Mouse (Mus musculus): ENCODE results near the gene Shc2. TPM values are rescaled to one million over a fixed set of nuclear protein-coding genes. Genes with fewer than 3 reads are reported as not detected.

Shc2 gene
- polyA plus RNA-seq, 1 experiment from 2014 or later = 1.1 TPM

DNA sequence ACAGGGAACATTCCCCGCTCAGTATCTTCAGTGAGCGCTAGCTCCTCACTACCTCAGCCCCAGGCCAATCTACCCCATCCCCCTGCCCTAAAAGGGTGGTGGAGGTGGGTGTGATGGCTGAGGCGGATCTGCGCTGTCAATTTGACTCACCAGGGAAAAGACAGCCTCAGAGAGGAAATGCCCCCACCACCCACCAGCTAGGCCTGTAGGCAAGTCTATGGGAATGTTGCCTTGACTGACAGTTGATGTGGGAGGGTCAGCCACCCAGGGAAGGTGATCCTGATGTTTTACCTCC lies 39.8 kb downstream of the Shc2 start:
- Histone ChIP-seq H3K27me3 (replicated peaks; ENCODE audit: insufficient read depth, low read length) (no peaks in the 10 kb centered on the region), H3K27ac (ENCODE audit: low read length) (no peak overlapping the region), H3K9ac (replicated peaks; ENCODE audit: low read depth) (no peak overlapping the region), H3K4me1 (ENCODE audit: insufficient read depth, low read depth, low read length) (no peaks in the 10 kb centered on the region), H3K4me2 (replicated peaks; ENCODE audit: low read depth, low read length) (no peak overlapping the region), H3K9me3 (ENCODE audit: low read length) (no peaks in the 10 kb centered on the region), H3K36me3 (ENCODE audit: insufficient read depth, low read length) (no peaks in the 10 kb centered on the region), H3K4me3 (ENCODE audit: low read depth, low read length) (no peak overlapping the region)
- 78% methylated on average over 4 of the region's 4 CpGs for WGBS
- no peak for TF ChIP-seq EP300 (IDR thresholded peaks at IDR 0.05)
- TF ChIP-seq CTCF (IDR thresholded peaks at IDR 0.05) = no peak
- no peak for ATAC-seq
- no peak for DNase-seq (ENCODE audit: low spot score)

DNA sequence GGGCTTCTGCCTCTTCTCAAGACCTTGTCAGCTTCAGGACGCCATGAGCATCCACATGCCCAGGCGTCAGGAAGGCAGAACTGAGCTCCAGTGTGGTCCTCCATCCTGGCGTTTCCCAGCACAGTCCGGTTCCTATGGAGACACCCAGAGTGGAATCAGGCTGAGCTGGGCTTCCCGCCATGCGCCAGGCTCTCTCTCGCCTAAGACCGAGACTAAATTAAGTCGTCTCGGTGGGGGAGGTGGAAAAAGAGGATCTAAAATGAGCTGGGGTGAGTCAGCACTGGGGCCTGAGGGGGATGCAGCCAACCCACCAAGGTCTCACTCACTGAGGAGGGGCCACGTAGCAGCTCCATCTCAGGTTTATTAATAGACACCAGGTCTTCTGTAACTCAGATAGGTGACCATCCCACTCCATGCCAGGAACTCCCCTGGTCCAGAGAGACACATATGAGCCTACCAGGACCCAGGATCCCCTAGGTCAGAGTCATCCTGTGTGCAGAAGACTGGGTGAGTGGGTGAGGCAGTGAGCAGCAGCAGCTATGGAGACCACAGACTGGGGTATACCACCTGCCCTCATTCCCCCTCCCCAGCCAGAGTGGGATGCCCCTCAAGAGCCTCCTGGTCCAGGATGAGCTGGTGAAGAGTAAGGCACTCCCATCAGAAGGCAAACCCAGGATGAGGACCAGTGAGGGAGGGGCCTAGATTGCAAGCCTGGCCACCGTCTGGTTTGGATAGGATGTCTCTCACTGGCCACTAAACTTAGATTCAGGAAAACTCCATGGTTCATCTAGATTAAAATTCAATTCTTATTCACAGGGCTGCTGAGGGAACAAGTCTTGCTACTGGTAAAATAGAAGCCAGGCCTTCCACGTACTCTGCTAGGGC lies 40.4 kb downstream of the Shc2 start:
- H3K27ac ChIP-seq (ENCODE audit: low read length) = no peak overlapping the region
- H3K36me3 ChIP-seq (ENCODE audit: insufficient read depth, low read length) = no peaks in the 10 kb centered on the region
- WGBS = 33% methylated on average over 13 of the region's 13 CpGs
- no peak for TF ChIP-seq EP300 (IDR thresholded peaks at IDR 0.05)
- no peak for TF ChIP-seq CTCF (IDR thresholded peaks at IDR 0.05)
- no peaks in the 10 kb centered on the region for H3K27me3 ChIP-seq (replicated peaks; ENCODE audit: insufficient read depth, low read length)
- DNase-seq (ENCODE audit: low spot score) (no peak), ATAC-seq (no peak)
- H3K4me3 ChIP-seq (ENCODE audit: low read depth, low read length) = no peak overlapping the region
- no peak overlapping the region for H3K4me2 ChIP-seq (replicated peaks; ENCODE audit: low read depth, low read length)
- H3K9me3 ChIP-seq (ENCODE audit: low read length) = no peaks in the 10 kb centered on the region
- no peaks in the 10 kb centered on the region for H3K4me1 ChIP-seq (ENCODE audit: insufficient read depth, low read depth, low read length)
- no peak overlapping the region for H3K9ac ChIP-seq (replicated peaks; ENCODE audit: low read depth)

DNA sequence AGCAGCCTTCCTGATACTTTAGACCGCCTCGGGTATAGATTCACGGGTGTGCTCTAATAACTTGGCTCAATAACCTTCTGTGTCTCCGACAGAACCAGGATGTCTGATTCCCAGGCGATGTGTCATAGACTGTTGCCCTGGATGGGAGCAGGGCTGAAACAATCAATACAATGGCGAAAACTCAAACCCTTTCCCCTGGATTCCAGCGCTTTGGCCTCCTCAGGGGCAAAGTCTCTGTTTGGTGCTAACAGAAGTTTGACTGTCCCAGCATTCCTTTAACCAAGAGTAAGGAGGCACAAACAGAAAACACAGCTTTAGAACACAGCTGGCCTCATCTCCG lies 42.2 kb downstream of the Shc2 start:
- Histone ChIP-seq H3K4me3 (ENCODE audit: low read depth, low read length) (no peak overlapping the region), H3K36me3 (ENCODE audit: insufficient read depth, low read length) (no peaks in the 10 kb centered on the region), H3K9me3 (ENCODE audit: low read length) (no peaks in the 10 kb centered on the region), H3K27ac (ENCODE audit: low read length) (no peak overlapping the region), H3K4me2 (replicated peaks; ENCODE audit: low read depth, low read length) (no peak overlapping the region), H3K4me1 (ENCODE audit: insufficient read depth, low read depth, low read length) (no peaks in the 10 kb centered on the region), H3K9ac (replicated peaks; ENCODE audit: low read depth) (no peak overlapping the region), H3K27me3 (replicated peaks; ENCODE audit: insufficient read depth, low read length) (no peaks in the 10 kb centered on the region)
- WGBS = 53% methylated on average over 8 of the region's 8 CpGs
- ATAC-seq = no peak
- no peak for DNase-seq (ENCODE audit: low spot score)
- TF ChIP-seq EP300 (IDR thresholded peaks at IDR 0.05) = no peak
- no peak for TF ChIP-seq CTCF (IDR thresholded peaks at IDR 0.05)

DNA sequence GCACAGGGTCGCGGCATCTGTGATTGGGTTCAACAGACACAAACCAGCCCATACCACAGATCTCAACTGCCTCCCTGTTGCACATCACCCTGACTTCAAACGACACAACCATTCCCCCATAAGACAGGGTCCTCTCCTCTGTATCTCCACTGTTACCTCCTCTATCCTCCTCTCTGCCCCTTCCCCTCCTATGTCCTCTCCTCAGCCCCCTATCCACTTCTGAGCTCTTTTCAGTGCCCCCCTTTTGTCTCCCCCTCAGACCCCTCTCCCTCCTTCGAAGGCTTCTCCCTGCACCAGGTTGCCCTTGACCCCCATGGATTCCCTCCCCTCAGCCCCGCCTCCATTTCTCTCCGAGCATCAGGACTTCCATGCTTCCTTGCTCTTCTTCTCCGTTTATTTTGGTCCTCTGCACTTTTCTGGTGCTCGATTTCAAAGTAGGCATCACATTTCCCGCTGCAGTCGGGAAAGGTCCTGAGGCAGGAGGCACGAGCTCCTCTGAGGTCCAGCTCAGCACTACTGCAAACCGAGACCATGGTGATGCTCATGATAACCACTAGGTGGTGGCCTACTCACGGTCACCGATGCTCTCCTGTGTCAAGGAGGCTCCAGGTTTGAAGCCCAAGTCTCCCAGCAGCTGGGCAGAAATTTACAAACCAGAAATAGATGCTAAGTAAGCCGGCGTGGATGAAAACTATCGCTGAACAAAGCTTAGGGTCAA lies 42.7 kb downstream of the Shc2 start:
- TF ChIP-seq CTCF (IDR thresholded peaks at IDR 0.05) (peak; percentile 92), EP300 (IDR thresholded peaks at IDR 0.05) (no peak)
- WGBS = 15% methylated on average over 17 of the region's 17 CpGs
- Histone ChIP-seq H3K9ac (replicated peaks; ENCODE audit: low read depth) (no peak overlapping the region), H3K4me1 (ENCODE audit: insufficient read depth, low read depth, low read length) (no peaks in the 10 kb centered on the region), H3K27me3 (replicated peaks; ENCODE audit: insufficient read depth, low read length) (no peaks in the 10 kb centered on the region), H3K9me3 (ENCODE audit: low read length) (no peaks in the 10 kb centered on the region), H3K36me3 (ENCODE audit: insufficient read depth, low read length) (no peaks in the 10 kb centered on the region), H3K4me3 (ENCODE audit: low read depth, low read length) (no peak overlapping the region), H3K4me2 (replicated peaks; ENCODE audit: low read depth, low read length) (no peak overlapping the region), H3K27ac (ENCODE audit: low read length) (no peak overlapping the region)
- peak; percentile 82 for DNase-seq (ENCODE audit: low spot score)
- peak; percentile 78 for ATAC-seq

DNA sequence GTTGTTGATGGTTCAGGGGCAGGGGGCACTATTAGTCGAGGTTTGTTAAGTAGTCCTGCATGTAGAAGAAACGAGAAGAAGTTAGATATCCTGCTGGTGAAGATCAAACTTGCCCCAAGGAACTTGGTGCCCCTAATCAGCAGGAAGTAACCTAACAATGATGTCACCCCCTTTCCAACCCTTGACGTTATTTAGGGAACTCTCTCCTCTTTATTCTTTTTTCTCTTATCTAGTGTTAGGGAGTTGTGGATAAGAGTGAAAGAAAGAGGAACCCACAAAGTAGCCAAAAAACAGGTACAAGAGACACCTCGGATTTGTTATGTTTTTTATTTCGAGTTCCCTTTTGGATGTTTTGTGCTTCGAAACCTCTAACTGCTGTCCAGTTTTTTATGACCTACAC lies 43.6 kb downstream of the Shc2 start:
- H3K4me2 ChIP-seq (replicated peaks; ENCODE audit: low read depth, low read length) = no peak overlapping the region

DNA sequence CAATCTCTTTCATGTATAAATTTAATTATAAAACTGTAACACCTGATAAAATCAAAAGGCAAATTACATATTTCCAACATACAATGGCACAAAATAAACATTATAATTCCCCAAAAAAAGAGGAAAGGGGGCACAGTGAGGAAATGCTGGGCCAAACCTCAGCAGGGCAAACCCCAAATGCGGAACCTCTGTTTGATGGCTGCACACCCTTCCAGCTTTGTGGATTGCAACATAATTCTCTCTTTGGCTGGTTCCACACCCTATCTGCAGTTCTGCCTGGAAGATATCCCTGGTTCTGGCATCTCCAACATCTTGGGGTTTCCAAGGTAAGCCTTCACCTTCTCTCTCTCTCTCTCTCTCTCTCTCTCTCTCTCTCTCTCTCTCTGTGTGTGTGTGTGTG lies 47.0 kb downstream of the Shc2 start:
- no peak for DNase-seq (ENCODE audit: low spot score)
- Histone ChIP-seq H3K9me3 (ENCODE audit: low read length) (no peaks in the 10 kb centered on the region), H3K27me3 (replicated peaks; ENCODE audit: insufficient read depth, low read length) (no peaks in the 10 kb centered on the region), H3K36me3 (ENCODE audit: insufficient read depth, low read length) (no peaks in the 10 kb centered on the region), H3K4me3 (ENCODE audit: low read depth, low read length) (no peak overlapping the region), H3K27ac (ENCODE audit: low read length) (no peak overlapping the region), H3K4me1 (ENCODE audit: insufficient read depth, low read depth, low read length) (no peaks in the 10 kb centered on the region), H3K4me2 (replicated peaks; ENCODE audit: low read depth, low read length) (no peak overlapping the region), H3K9ac (replicated peaks; ENCODE audit: low read depth) (no peak overlapping the region)
- 76% methylated on average over 1 of the region's 1 CpGs for WGBS
- no peak for ATAC-seq
- TF ChIP-seq CTCF (IDR thresholded peaks at IDR 0.05) = no peak
- no peak for TF ChIP-seq EP300 (IDR thresholded peaks at IDR 0.05)

More for the DNA sequence above, 43.6 kb downstream of the Shc2 start:
- Histone ChIP-seq H3K36me3 (ENCODE audit: insufficient read depth, low read length) (no peaks in the 10 kb centered on the region), H3K9me3 (ENCODE audit: low read length) (no peaks in the 10 kb centered on the region), H3K9ac (replicated peaks; ENCODE audit: low read depth) (no peak overlapping the region), H3K4me3 (ENCODE audit: low read depth, low read length) (no peak overlapping the region), H3K27ac (ENCODE audit: low read length) (no peak overlapping the region), H3K27me3 (replicated peaks; ENCODE audit: insufficient read depth, low read length) (no peaks in the 10 kb centered on the region), H3K4me1 (ENCODE audit: insufficient read depth, low read depth, low read length) (no peaks in the 10 kb centered on the region)
- DNase-seq (ENCODE audit: low spot score) (no peak), ATAC-seq (no peak)
- WGBS = 36% methylated on average over 6 of the region's 6 CpGs
- TF ChIP-seq CTCF (IDR thresholded peaks at IDR 0.05) (no peak), EP300 (IDR thresholded peaks at IDR 0.05) (no peak)
